Mouse (Mus musculus) ES-Bruce4 (cell line): ENCODE measurements at regions not wholly inside any gene's neighbourhood (a gene's known extent, or its start where the extent isn't known, plus 50 kb on each side); places are given as distances from the start of the nearest gene placed in this dataset.

Experiments
- H3K27ac ChIP-seq: 2 replicates; pipeline ENCODE4 v1.5.1; 2012; ENCODE audit warnings: low read length, inconsistent platforms; ENCODE audit not compliant: insufficient read depth
- H3K27me3 ChIP-seq: 2 replicates; pipeline ENCODE4 v1.6.1; 2012; ENCODE audit warnings: mild to moderate bottlenecking, low read length, inconsistent platforms; ENCODE audit not compliant: control insufficient read depth, poor library complexity, insufficient read depth, severe bottlenecking
- H3K36me3 ChIP-seq: 2 replicates; pipeline ENCODE4 v1.6.1; 2012; ENCODE audit warnings: inconsistent platforms, mild to moderate bottlenecking, low read length, moderate library complexity; ENCODE audit not compliant: control insufficient read depth, poor library complexity, insufficient read depth, severe bottlenecking
- H3K4me1 ChIP-seq: one replicate; pipeline ENCODE4 v1.8.1; 2011; ENCODE audit warnings: low read length; ENCODE audit not compliant: control insufficient read depth, insufficient read depth
- H3K4me3 ChIP-seq: 2 replicates; pipeline ENCODE4 v1.5.1; 2011; ENCODE audit warnings: low read depth, mild to moderate bottlenecking, low read length
- H3K9ac ChIP-seq: 2 replicates; pipeline ENCODE4 v1.6.1; 2012; ENCODE audit warnings: low read depth, mild to moderate bottlenecking, inconsistent platforms; ENCODE audit not compliant: poor library complexity, severe bottlenecking
- H3K9me3 ChIP-seq: replicated peaks from 2 replicates; pipeline ENCODE4 v1.6.1; 2012; ENCODE audit warnings: mild to moderate bottlenecking, low read length, inconsistent platforms; ENCODE audit not compliant: control insufficient read depth, poor library complexity, insufficient read depth, severe bottlenecking
- CTCF ChIP-seq: IDR thresholded peaks from one replicate; pipeline ENCODE4 v1.8.1; 2011; ENCODE audit warnings: low read depth, low read length
- EP300 ChIP-seq: IDR thresholded peaks from 2 replicates; pipeline ENCODE4 v1.6.1; 2011; ENCODE audit warnings: low read depth, low read length; ENCODE audit not compliant: insufficient read depth
- POLR2A ChIP-seq: IDR thresholded peaks from one replicate; pipeline ENCODE4 v1.8.1; 2011; ENCODE audit warnings: low read length; ENCODE audit not compliant: insufficient read depth

- Histone ChIP-seq H3K9ac (no peak overlapping the region), H3K27ac (no peak overlapping the region), H3K4me1 (no peaks in the 10 kb centered on the region), H3K27me3 (no peaks in the 10 kb centered on the region), H3K9me3 (no peaks in the 10 kb centered on the region; the same call in 1 of the 2 replicates), H3K36me3 (no peaks in the 10 kb centered on the region), H3K4me3 (no peak overlapping the region)
- TF ChIP-seq CTCF (no peak), EP300 (no peak), POLR2A (no peak)
Observed at GRCm38 (mm10) chr9:47466767-47467166, 63.2 kb upstream of the Cadm1 start.

DNA sequence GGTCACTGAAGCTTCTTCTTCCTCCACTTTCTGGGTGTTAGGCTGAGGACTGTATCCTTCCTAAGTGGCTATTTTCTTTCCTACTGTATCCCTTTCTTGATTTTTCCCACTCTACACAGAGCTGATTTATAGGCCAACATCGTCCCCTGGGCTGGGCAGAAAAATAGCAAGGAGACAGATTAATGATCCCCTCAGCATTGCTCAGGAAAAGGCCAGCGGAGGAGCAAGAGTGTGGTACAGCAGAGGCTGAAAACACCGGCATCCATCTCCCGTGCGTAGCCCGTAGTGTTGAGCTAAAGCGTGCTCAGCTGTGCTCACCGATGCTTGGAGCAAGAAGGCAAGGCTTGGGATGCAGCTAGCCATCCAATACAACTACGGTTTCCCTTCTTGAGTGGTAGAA is 62.2 kb upstream of the Cadm1 start:
- no peaks in the 10 kb centered on the region; the same call in 1 of the 2 replicates for H3K9me3 ChIP-seq
- H3K9ac ChIP-seq, result no peak overlapping the region
- H3K4me1 ChIP-seq, result no peaks in the 10 kb centered on the region
- no peak overlapping the region for H3K4me3 ChIP-seq
- TF ChIP-seq POLR2A (no peak), EP300 (no peak), CTCF (no peak)
- H3K27me3 ChIP-seq, result no peaks in the 10 kb centered on the region
- no peak overlapping the region for H3K27ac ChIP-seq
- no peaks in the 10 kb centered on the region for H3K36me3 ChIP-seq

DNA sequence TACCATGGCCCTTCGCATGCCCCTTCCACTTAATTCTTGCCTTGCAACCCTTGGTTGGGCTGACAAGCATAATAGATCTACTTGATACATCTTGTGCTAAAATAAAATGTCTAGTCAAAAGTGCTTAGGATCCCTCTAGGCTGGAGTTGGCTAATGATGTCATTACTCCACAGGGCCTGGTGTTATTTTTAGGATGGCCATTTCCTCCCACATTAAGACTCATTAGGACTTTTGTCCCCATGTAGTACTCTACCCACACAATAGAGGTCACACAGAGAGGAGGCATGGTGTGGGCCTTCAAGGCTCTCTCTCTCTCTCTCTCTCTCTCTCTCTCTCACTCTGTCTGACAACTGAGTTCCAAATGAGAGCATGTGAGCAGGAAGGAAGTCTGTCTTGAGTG is 60.4 kb upstream of the Cadm1 start:
- no peak overlapping the region for H3K27ac ChIP-seq
- H3K36me3 ChIP-seq, result no peaks in the 10 kb centered on the region
- no peaks in the 10 kb centered on the region for H3K27me3 ChIP-seq
- H3K9me3 ChIP-seq, result no peaks in the 10 kb centered on the region; the same call in 1 of the 2 replicates
- H3K4me3 ChIP-seq, result no peak overlapping the region
- TF ChIP-seq EP300 (no peak), CTCF (no peak), POLR2A (no peak)
- H3K4me1 ChIP-seq, result no peaks in the 10 kb centered on the region
- no peak overlapping the region for H3K9ac ChIP-seq

DNA sequence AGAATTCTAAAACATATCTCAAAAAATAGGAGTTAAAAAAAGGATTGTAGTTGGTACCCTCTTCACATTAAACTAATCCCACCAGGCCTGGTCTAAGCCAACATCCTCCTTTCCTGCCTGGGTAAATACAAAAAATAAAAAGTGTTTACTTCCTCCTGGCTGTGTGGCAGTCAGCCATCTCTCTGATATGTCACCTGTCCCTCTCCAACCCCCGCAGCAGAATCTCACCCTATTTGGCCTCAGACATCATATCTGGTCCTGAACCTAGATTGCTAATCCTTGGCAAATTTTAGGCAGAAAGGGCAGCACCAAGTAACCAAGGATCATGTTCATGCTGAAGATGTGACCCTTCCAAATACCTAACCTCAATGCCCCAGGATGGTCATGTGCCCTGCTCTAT is 59.2 kb upstream of the Cadm1 start:
- no peaks in the 10 kb centered on the region for H3K36me3 ChIP-seq
- TF ChIP-seq CTCF (no peak), POLR2A (no peak), EP300 (no peak)
- no peak overlapping the region for H3K4me3 ChIP-seq
- no peak overlapping the region for H3K9ac ChIP-seq
- no peaks in the 10 kb centered on the region for H3K27me3 ChIP-seq
- no peaks in the 10 kb centered on the region for H3K4me1 ChIP-seq
- no peaks in the 10 kb centered on the region; the same call in 1 of the 2 replicates for H3K9me3 ChIP-seq
- H3K27ac ChIP-seq, result no peak overlapping the region

DNA sequence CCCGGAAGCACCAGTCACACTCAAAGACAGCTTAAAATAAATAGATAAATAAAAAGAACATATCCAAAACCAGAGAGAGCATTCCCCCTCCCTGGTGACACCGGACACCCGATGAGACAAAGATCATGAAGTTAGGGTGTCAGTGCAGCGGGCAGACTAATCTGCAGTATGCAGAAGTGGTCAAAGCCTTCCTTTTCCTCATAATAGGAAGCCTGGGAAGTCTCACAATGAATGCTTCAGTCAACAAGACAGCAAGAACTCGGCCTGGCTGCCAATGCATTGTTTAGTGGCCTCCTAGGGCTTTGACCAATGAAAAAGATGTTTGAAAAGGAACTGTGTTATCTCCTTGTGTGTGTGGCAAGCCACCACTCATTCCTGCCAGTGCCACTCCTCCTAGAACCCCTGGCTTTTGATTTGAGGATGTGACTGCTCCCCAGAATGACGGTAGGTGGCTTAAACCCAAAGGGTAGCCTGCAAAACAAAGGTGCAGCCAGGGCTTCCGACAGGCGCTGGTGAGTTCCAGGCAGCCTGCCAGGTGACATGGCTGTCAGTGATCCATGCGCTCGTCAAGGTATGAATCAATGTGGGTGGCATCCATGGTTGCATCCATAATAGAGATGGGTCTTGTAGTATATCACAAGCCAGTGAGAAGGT is 58.1 kb upstream of the Cadm1 start:
- TF ChIP-seq POLR2A (no peak), EP300 (no peak), CTCF (no peak)
- no peaks in the 10 kb centered on the region for H3K36me3 ChIP-seq
- H3K4me1 ChIP-seq, result no peaks in the 10 kb centered on the region

GRCm38 (mm10) chr9:47473776-47474365 is 56.1 kb upstream of the Cadm1 start:
- Histone ChIP-seq H3K9ac (no peak overlapping the region), H3K4me1 (no peaks in the 10 kb centered on the region), H3K36me3 (no peaks in the 10 kb centered on the region), H3K9me3 (no peaks in the 10 kb centered on the region; the same call in 1 of the 2 replicates), H3K4me3 (no peak overlapping the region), H3K27ac (no peak overlapping the region), H3K27me3 (no peaks in the 10 kb centered on the region)
- TF ChIP-seq EP300, result no peak
- no peak for TF ChIP-seq POLR2A
- no peak for TF ChIP-seq CTCF

More for the DNA sequence above, 58.1 kb upstream of the Cadm1 start:
- Histone ChIP-seq H3K27ac (no peak overlapping the region), H3K9ac (no peak overlapping the region), H3K27me3 (no peaks in the 10 kb centered on the region), H3K4me3 (no peak overlapping the region), H3K9me3 (no peaks in the 10 kb centered on the region; the same call in 1 of the 2 replicates)
